19 mouse cellular contexts compared by ENCODE assay signal in genomic region chr10:96540828-96541227, GRCm38 (mm10).
DNase-seq lines count a peak whose midpoint lies in the region; ATAC-seq lines count a peak whose summit lies in the region.
"Had no signal": no experiment of that assay in that cellular context is flagged by ENCODE, and none has a peak within 500 bp of the region (broad histone marks: within the 10 kb centered on the region; RNA-seq: fewer than 3 reads in every experiment).

No protein-coding gene starts in this region.

- no peak overlapping the region for H3K27ac ChIP-seq in intestine, embryonic 15.5 days
- H3K27ac ChIP-seq: embryonic facial prominence, embryonic 12.5 days; forebrain, embryonic 15.5 days; heart, embryonic 15.5 days; hindbrain, embryonic 14.5 days had no signal

- H3K36me3 ChIP-seq in intestine, embryonic 15.5 days = no peaks in the 10 kb centered on the region
- H3K36me3 ChIP-seq: embryonic facial prominence, embryonic 12.5 days; forebrain, embryonic 15.5 days; heart, embryonic 15.5 days had no signal

- DNase-seq in urinary bladder, postnatal 4 days (ENCODE audit: low spot score in 2 of 2) = no peak
- no peak for DNase-seq in embryo, embryonic 10 days (ENCODE audit: low spot score)
- DNase-seq: adrenal gland, postnatal 25 days; cerebellum, adult 2 months; cerebellum, postnatal 10 days; gastrocnemius, postnatal 36 days; heart, adult 18-20 months; heart, postnatal 14 days had no signal

- H3K9ac ChIP-seq in intestine, embryonic 15.5 days = no peak overlapping the region
- H3K9ac ChIP-seq: embryonic facial prominence, embryonic 12.5 days; forebrain, embryonic 15.5 days; heart, embryonic 15.5 days; hindbrain, embryonic 14.5 days had no signal

- peak; percentile 71 for ATAC-seq in common myeloid progenitor, adult 5-6 weeks (replicated peaks; ENCODE audit: low read depth, poor library complexity, severe bottlenecking)
- ATAC-seq in megakaryocyte, adult 5-6 weeks (ENCODE audit: poor library complexity, severe bottlenecking) = peak; percentile 90
- peak; percentile 74; the same call in 1 of the 2 replicates for ATAC-seq in neutrophil, adult 5-6 weeks (ENCODE audit: extremely low read depth, insufficient number of reproducible peaks, low FRiP score, poor library complexity, severe bottlenecking)
- ATAC-seq in intestine, embryonic 15.5 days = no peak
- ATAC-seq: activated CD4-positive, CD25-positive, alpha-beta regulatory T cell, adult 4 months; forebrain, embryonic 15.5 days; Patski had no signal

- no peak overlapping the region for H3K4me2 ChIP-seq in intestine, embryonic 15.5 days (replicated peaks)
- H3K4me2 ChIP-seq: embryonic facial prominence, embryonic 12.5 days; forebrain, embryonic 15.5 days; heart, embryonic 11.5 days; heart, embryonic 15.5 days; hindbrain, embryonic 14.5 days had no signal

- H3K27me3 ChIP-seq in intestine, embryonic 15.5 days (replicated peaks) = no peaks in the 10 kb centered on the region
- H3K27me3 ChIP-seq: embryonic facial prominence, embryonic 12.5 days; forebrain, embryonic 15.5 days; heart, embryonic 15.5 days; Patski had no signal

- no peaks in the 10 kb centered on the region for H3K9me3 ChIP-seq in intestine, embryonic 15.5 days
- H3K9me3 ChIP-seq: embryonic facial prominence, embryonic 12.5 days; forebrain, embryonic 15.5 days; heart, embryonic 15.5 days had no signal

- 97% methylated on average over 2 of the region's 2 CpGs for WGBS in intestine, embryonic 15.5 days

- H3K4me1 ChIP-seq in intestine, embryonic 15.5 days (replicated peaks) = no peaks in the 10 kb centered on the region
- H3K4me1 ChIP-seq: embryonic facial prominence, embryonic 12.5 days; heart, embryonic 15.5 days had no signal

- H3K4me3 ChIP-seq in intestine, embryonic 15.5 days (replicated peaks) = no peak overlapping the region
- H3K4me3 ChIP-seq: embryonic facial prominence, embryonic 12.5 days; forebrain, embryonic 15.5 days; heart, embryonic 15.5 days had no signal
